Mouse (Mus musculus) embryo, embryonic 11.5 days (tissue): Measurements from ENCODE around the gene Cipc.

Source experiments
- DNase-seq: peaks from one replicate; pipeline ENCODE4 v3.0.0-alpha.2; 2012; ENCODE audit warnings: low read depth, low spot score

The Cipc gene

DNA sequence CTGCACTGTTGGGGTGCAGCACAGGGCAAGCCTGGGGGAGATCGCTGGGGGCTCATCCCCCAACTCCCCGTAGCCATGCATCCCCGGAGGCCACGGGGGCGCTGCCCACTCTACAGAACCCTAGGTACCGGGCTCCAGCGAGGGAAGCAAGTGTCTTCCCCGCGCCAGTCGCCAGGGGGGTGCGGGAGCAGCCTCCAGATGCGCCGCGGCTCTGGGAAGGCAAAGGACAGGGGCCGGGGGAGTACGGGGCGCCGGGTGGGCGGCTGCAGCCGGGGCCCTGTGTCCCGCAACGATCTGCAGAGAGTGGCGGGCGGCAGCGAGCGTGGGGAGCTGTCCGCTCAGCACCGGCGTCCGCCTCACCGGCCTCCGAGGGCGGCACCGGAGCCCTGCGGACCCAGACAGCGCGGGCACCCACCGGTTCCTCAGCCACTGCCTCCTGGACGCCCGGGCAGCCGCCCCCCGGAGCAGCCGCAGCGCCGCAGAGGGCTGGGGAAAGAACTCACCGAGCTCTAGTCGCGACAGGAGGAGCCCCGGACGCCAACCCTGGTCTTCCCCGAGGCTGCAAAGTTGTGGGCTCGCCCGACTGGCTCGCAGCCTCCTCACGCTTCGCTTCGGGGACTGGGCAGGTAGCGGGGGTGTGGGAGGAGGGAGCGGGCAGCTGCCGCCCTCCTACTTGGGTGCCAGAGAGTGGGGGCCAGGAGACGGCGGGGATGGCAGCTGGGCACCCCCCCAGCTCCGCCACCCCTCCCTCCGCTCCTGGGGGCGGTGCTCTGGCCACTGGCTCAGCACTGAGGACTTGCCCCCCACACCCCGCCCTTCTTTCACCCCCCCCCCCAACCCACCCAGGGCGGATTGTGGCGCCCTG, 43.3 kb downstream of the Cipc start, which contains the start of gene Zdhhc22:
Gene Zdhhc22, minus strand, starts transcription at position 541 of the 865 bp plus-strand sequence.
- peak; percentile 32 for DNase-seq

DNA sequence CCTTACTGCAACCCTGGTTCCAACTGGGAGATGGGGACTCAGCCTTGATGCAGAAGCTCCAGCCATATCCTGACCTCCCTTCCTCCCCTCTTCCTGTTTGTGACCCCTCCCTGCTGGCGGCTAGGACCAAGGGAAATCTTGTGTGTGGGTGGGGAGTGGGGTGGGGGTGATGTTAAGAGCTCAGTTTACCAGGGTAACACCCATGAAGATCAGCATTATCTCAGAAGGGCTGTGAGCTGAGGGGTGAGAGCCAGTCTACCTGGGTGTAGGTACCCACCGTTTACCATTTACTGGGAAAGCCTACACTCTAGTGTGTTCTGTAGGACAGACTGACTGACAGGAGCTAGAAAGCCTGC, 43.9 kb downstream of the Cipc start:
- DNase-seq = no peak

DNA sequence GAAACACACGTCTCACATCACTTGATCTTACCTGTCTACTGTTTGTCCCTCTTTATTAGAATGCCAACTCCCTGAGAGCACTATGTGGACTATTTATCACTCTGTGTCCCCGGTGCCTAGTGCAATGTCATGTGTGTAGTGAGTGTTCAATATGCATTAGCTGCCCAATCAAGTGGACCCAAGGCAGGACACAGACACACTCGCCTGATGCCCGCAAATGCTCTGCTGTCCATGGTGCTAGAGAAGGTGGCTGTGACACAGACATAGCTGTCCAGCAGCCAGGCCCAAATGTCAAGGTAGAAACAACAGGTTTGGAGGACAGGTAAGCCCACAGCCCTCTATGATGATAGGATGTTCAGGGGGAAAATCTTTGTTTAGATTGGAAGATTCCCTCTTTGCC, 47.3 kb downstream of the Cipc start:
- no peak for DNase-seq

DNA sequence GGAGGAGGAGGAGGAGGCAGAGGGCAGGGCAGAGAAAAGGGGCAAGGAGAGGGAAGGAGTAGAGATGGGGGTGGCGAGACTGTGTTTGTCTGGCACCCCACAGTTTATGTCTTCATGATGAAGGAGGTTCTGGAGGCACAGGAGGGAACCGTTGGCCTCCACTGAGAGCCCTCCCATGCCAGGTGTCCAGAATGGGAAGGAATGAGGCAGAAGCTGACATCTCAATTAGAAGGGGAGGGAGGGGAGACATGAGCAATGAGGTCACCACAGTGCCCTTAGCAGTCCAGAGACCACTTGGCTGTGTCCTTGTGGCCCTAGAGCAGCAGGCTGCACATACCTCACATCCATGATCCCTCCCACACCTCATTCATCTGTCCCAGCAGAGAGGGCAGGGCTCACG, 47.9 kb downstream of the Cipc start:
- DNase-seq = no peak

DNA sequence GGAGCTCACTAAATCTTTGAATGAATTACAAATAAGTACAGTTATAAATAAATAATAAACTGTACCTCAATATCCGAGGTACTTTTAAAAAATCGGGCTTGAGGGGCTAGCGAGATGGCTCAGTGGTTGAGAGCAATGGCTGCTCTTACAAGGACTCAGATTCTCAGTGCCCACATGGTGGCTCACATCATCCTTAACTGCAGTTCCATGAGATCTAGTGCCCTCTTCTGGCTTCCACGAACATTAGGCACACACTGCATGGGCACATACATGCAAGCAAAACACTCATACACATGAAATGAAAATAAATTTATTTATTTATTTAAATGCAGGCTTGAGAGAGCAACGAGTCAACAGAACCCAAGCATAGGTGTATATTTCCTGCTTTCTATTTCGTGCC, 49.1 kb downstream of the Cipc start:
- no peak for DNase-seq

DNA sequence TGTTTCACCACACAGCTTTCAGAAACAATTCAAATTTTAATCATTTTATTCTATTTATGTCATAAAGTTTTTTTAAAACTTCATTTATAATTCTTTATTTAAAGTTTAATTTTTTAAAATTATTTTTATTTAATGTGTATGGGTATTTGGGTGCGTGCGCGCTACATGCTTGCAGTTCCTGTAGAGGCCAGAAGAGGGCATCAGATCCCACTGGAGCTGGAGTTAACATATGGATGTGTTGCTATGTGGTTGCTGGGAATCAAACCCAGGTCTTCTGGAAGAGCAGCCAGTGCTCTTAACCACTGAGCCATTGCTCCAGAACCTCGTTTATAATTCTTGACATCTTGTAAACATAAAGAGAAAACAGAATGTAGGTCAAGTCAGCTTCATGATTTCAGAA, 51.9 kb downstream of the Cipc start:
- no peak for DNase-seq

DNA sequence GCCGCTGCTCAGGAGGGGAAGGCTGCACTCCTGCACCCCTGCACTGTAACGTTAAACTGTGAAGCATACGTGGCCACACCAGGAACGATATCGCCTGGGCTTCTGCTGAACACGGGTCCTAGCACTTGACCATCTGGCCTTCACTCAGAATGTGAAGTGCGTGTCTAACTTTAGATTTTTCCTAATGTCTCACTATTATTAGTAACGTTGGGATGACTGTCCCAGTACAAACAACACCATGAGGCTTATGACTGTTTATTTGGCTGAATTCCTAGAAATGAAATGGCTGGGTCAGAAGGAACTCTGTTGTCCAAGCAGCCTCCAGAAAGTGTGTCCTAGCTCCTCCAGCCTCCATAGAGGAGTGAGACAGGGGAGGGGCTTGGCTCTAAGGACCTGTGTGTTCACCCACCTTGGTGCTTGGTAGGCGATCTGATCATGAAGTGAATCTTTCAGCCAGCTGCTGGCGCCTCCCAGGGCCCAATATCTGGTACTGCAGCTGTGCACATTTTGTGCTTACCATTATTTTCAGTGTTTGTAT, 52.5 kb downstream of the Cipc start:
- no peak for DNase-seq

DNA sequence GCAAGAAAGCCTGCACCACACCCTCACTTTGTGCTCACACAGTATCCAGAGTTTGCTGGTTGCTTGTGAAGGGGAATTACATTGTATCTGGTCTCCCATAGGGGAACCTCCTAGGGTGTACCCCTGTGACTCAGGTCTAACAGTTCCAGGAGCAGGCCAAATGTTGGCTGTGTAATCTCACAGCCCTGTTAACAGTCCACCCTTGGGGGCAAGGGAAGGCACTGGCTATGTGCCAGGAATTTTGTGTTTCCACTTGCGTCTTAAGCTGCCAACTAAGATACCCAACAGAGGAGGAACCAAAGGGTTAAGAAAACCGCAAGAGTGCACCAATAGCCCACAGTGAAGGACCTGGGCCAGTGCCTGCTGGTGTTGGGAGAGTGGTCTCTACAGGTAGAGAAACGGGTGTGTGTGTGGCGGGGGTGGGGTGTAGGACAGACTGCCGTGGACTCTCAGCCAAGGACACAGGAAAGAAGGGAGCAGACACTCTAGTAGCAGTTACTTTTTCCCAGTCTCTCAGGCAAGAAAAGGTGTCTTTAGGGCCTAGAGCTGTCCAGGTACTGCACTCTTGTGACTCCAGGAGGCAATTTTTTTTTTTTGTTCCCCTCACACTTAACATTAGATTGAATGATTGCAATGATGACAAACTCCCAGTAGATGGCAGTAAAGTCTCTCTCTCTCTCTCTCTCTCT, 53.5 kb downstream of the Cipc start:
- no peak for DNase-seq

DNA sequence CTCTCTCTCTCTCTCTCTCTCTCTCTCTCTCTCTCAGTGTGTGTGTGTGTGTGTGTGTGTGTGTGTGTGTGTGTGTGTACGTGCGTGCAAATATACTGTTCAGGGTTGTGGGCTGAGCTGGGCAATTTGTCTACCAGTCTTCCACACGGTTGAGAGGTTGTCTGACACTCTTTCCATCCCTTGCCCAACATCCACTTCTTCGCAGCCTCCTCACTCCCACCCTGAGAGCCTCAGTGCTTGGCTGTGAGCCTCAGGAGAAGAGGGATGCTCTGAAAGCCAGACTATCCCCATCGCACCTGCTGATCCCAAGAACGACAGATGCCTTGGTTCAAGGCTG, 54.0 kb downstream of the Cipc start:
- no peak for DNase-seq

DNA sequence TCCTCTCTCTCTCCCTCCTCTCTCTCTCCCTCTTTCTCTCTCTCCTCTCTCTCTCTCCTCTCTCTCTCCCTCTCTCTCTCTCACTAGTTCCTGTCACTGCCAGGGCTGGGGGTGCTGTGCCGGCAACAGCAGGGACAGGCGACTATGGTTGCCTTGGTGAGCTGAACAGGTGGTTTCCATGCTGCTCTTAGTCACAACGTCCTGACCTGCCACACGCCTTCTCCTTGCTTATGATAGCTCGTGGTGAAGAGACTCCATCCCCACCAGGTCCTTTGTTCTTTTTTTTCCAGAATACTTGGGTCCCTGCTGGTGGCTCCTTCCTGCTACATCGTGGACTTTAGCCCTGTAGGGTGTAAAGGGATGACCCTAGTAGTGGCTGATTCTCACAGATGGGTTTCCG, 55.4 kb downstream of the Cipc start:
- no peak for DNase-seq

DNA sequence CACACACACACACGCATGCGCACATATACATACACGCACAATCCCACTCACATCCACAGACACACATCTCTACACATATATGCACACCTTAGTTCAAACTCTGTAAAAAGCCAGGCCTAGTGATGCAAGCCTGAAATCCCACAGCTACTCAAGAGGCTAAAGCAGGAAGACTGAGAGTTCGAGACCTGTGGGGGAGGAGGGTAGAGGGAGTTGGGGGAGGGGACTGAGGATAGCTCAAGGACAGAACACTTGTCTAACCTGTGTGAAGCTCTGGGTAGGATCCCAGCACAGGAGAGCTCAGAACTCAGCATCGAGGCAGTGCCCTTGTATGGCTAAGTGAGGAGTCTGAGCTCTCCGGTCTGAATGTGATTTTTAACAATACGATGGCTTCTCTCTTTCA, 56.0 kb downstream of the Cipc start:
- no peak for DNase-seq

DNA sequence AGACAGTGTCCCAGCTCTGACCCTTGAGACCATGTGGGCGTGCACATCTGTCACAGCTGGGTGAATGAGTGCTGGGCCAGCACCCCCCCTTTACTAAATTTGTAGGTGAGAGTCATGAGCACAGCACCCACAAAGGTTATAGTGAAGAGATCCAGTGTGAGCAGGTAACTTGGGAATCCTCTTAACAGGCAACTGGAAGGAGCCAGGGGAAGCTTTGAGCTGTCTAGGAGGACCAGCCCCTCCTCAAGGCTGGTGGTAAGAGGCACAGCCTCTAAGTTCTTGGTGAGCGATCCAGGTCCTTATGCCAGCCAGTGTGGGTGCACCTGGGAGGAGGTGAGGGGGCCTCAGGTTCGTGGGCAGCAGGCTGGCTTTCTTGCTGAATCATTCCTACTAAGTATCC, 56.8 kb downstream of the Cipc start:
- no peak for DNase-seq

DNA sequence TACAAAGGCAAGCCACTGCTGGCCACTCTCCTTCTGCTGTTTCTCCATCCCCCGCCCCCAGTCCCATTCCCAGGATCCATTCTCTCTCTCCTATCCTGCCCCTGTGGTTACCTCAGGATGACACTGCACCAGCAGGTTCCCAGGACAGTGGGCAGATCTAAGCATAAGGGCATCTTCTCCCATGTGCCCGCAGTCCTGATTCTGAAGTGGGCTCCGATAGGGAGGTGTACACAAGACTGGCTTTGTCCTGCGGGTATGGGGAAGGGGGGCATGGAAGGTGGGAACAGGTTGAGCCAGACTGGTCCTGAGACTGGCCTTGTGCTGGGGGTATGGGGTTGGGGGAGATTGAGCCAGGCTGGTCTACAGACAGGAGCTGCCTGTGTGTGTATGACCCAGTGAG, 57.8 kb downstream of the Cipc start:
- DNase-seq = no peak
